Mouse (Mus musculus) lung, adult 2 months (tissue): ENCODE measurements around the gene Rps15.

Experiments
- CTCF ChIP-seq: fragments of 200-500 bp; IDR thresholded peaks from 2 replicates; pipeline ENCODE4 v1.5.1; 2011; ENCODE audit warnings: mild to moderate bottlenecking, low read length, control low read depth; ENCODE audit not compliant: insufficient read depth
- POLR2A ChIP-seq: fragments of 200-500 bp; IDR thresholded peaks from 2 replicates; pipeline ENCODE4 v1.6.1; 2011; ENCODE audit warnings: low read depth, mild to moderate bottlenecking, control low read depth, low read length, borderline replicate concordance; ENCODE audit errors: extremely low read depth

GRCm38 (mm10) chr10:80260642-80261584 lies 31.3 kb upstream of the Rps15 start, which contains the start of the genes Gamt and Dazap1:
- peak; percentile 86; the same call in 1 of the 2 replicates for TF ChIP-seq POLR2A
- no peak for TF ChIP-seq CTCF
